Mouse (Mus musculus) liver, adult 2 months (tissue): Measurements from ENCODE around the gene Cd300a.

ENCODE experiments used
- CTCF ChIP-seq: fragments of 200-500 bp; IDR thresholded peaks from 2 replicates; pipeline ENCODE4 v1.5.1; 2011; ENCODE audit warnings: low read depth, low read length, control low read depth
- POLR2A ChIP-seq: fragments of 200-500 bp; IDR thresholded peaks from 2 replicates; pipeline ENCODE4 v1.6.1; 2011; ENCODE audit warnings: low read length, control low read depth; ENCODE audit not compliant: insufficient read depth; ENCODE audit errors: extremely low read depth

DNA sequence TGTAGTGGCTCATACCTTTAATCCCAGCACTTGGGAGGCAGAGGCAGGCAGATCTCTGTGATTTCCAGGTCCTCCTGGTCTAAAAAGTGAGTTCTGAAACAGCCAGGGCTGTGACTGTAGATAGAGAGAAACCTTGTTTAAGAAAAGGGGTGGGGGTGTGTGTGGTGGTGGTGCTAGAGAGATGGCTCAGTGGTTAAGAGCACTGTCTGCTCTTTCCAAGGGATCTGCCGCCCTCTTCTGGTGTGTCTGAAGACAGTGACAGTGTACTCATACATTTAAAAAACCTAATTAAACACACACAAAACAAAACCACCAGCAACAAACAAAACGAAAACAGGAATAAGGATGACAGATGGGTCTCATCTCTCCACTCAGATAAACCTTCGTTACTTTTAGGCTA, 27.2 kb upstream of the Cd300a start:
- TF ChIP-seq POLR2A (no peak), CTCF (no peak)
